Mouse (Mus musculus): ENCODE measurements around the gene Rora. TPM values are rescaled to one million over a fixed set of nuclear protein-coding genes. Genes with fewer than 3 reads are reported as not detected.

Rora gene
- polyA plus RNA-seq, 1 experiment from 2014 or later, result 4.3 TPM

GRCm38 (mm10) chr9:69150224-69150623 lies 496.6 kb downstream of the Rora start:
- Histone ChIP-seq H3K4me2 (no peak overlapping the region), H3K9me3 (ENCODE audit: control insufficient read depth, low read length) (no peaks in the 10 kb centered on the region; the same call in 1 of the 2 replicates), H3K27me3 (ENCODE audit: control insufficient read depth, insufficient read depth, low read length) (no peaks in the 10 kb centered on the region), H3K4me3 (ENCODE audit: low read depth, low read length) (no peak overlapping the region), H3K4me1 (ENCODE audit: control insufficient read depth, insufficient read depth, low read length) (no peaks in the 10 kb centered on the region), H3K27ac (ENCODE audit: low read depth, low read length) (no peak overlapping the region), H3K9ac (ENCODE audit: low read length) (no peak overlapping the region), H3K36me3 (ENCODE audit: control insufficient read depth, insufficient read depth, low read length) (no peaks in the 10 kb centered on the region)
- DNase-seq (ENCODE audit: low spot score, missing footprints) (peak; percentile 74), ATAC-seq (ENCODE audit: low FRiP score) (no peak)
- 46% methylated on average over 14 of the region's 14 CpGs for WGBS

DNA sequence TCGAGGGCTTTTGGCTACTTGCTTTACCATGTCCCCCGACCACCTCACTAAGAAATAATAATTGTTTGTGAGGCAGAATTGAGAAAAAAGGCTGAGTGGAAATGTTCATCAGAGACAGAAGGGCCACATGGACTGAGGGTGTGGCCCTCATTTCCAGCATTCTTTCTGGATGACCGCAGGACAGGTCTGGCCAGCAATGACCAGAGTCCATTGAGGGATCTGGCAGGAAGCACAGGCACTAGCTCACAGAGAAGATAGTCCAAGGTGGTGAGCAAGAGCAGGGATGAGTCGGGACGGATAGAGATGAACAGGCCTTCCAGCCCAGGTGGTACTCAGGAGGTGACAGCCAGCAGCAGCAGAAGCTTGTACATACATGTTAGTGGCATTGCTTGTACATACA lies 501.1 kb downstream of the Rora start:
- Histone ChIP-seq H3K4me2 (no peak overlapping the region), H3K4me1 (ENCODE audit: control insufficient read depth, insufficient read depth, low read length) (no peaks in the 10 kb centered on the region), H3K36me3 (ENCODE audit: control insufficient read depth, insufficient read depth, low read length) (no peaks in the 10 kb centered on the region), H3K9me3 (ENCODE audit: control insufficient read depth, low read length) (no peaks in the 10 kb centered on the region), H3K9ac (ENCODE audit: low read length) (no peak overlapping the region), H3K27ac (ENCODE audit: low read depth, low read length) (no peak overlapping the region), H3K4me3 (ENCODE audit: low read depth, low read length) (no peak overlapping the region), H3K27me3 (ENCODE audit: control insufficient read depth, insufficient read depth, low read length) (no peaks in the 10 kb centered on the region)
- no peak for ATAC-seq (ENCODE audit: low FRiP score)
- DNase-seq (ENCODE audit: low spot score, missing footprints), result peak; percentile 45
- WGBS, result 96% methylated on average over 5 of the region's 5 CpGs

GRCm38 (mm10) chr9:69155836-69156595 lies 502.4 kb downstream of the Rora start:
- no peak overlapping the region for H3K27ac ChIP-seq (ENCODE audit: low read depth, low read length)
- H3K36me3 ChIP-seq (ENCODE audit: control insufficient read depth, insufficient read depth, low read length), result no peaks in the 10 kb centered on the region
- no peak overlapping the region for H3K4me3 ChIP-seq (ENCODE audit: low read depth, low read length)
- 91% methylated on average over 8 of the region's 8 CpGs for WGBS
- H3K9me3 ChIP-seq (ENCODE audit: control insufficient read depth, low read length), result no peaks in the 10 kb centered on the region
- no peak overlapping the region for H3K9ac ChIP-seq (ENCODE audit: low read length)
- H3K4me2 ChIP-seq, result no peak overlapping the region
- DNase-seq (ENCODE audit: low spot score, missing footprints) (peak; percentile 33), ATAC-seq (ENCODE audit: low FRiP score) (no peak)
- no peaks in the 10 kb centered on the region for H3K27me3 ChIP-seq (ENCODE audit: control insufficient read depth, insufficient read depth, low read length)
- no peaks in the 10 kb centered on the region for H3K4me1 ChIP-seq (ENCODE audit: control insufficient read depth, insufficient read depth, low read length)

DNA sequence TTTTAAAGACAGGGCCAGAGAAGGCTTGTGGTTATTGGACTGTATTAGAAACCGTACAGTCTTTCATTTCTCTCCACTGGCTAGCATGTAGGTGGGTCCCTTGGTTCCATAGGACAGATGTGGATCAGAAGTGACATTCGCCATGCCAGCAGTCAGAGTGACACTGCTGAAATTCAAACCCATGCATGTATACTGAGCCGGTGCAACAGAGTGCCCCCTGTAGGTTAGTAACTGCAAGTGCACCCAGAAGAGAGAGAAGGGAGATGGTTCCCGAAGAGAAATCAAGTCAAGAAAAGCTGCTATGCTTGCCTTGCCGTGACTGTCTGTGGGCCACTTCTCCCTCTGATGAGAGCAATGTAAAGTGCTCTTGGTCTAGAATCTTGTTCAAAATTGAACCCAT lies 507.2 kb downstream of the Rora start:
- WGBS, result 84% methylated on average over 5 of the region's 5 CpGs
- Histone ChIP-seq H3K27ac (ENCODE audit: low read depth, low read length) (no peak overlapping the region), H3K9me3 (ENCODE audit: control insufficient read depth, low read length) (no peaks in the 10 kb centered on the region), H3K27me3 (ENCODE audit: control insufficient read depth, insufficient read depth, low read length) (no peaks in the 10 kb centered on the region), H3K4me2 (no peak overlapping the region), H3K4me1 (ENCODE audit: control insufficient read depth, insufficient read depth, low read length) (no peaks in the 10 kb centered on the region), H3K36me3 (ENCODE audit: control insufficient read depth, insufficient read depth, low read length) (no peaks in the 10 kb centered on the region), H3K4me3 (ENCODE audit: low read depth, low read length) (no peak overlapping the region), H3K9ac (ENCODE audit: low read length) (no peak overlapping the region)
- DNase-seq (ENCODE audit: low spot score, missing footprints) (peak; percentile 72), ATAC-seq (ENCODE audit: low FRiP score) (no peak)

DNA sequence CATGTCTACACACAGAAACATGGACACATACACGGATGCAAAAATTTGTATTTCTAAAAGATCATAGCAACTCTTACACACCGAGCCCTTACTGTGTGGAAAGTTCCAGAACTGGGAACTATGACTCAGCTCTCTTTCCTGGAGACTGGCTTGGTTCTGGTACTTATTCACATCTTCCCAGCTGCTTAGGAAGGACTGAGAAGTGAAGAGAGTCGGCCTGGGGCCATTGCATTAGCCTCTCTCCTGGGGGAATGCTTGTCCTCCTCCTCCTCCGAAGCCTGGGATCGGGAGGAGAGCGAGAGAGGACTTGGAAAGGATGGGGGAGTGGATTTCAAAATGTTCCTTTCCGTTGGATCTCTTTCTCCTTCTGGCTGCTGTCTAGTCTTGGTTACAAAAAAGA lies 511.1 kb downstream of the Rora start:
- no peaks in the 10 kb centered on the region for H3K36me3 ChIP-seq (ENCODE audit: control insufficient read depth, insufficient read depth, low read length)
- WGBS, result 71% methylated on average over 7 of the region's 7 CpGs
- no peak overlapping the region for H3K27ac ChIP-seq (ENCODE audit: low read depth, low read length)
- H3K4me3 ChIP-seq (ENCODE audit: low read depth, low read length), result no peak overlapping the region
- no peak overlapping the region for H3K4me2 ChIP-seq
- no peak for ATAC-seq (ENCODE audit: low FRiP score)
- H3K27me3 ChIP-seq (ENCODE audit: control insufficient read depth, insufficient read depth, low read length), result no peaks in the 10 kb centered on the region
- H3K9ac ChIP-seq (ENCODE audit: low read length), result no peak overlapping the region
- DNase-seq (ENCODE audit: low spot score, missing footprints), result peak; percentile 6
- no peaks in the 10 kb centered on the region for H3K4me1 ChIP-seq (ENCODE audit: control insufficient read depth, insufficient read depth, low read length)
- peaks cover 3% of the 10 kb centered on the region; the same call in 1 of the 2 replicates for H3K9me3 ChIP-seq (ENCODE audit: control insufficient read depth, low read length)

- DNase-seq (ENCODE audit: low spot score, missing footprints) (peak; percentile 57), ATAC-seq (ENCODE audit: low FRiP score) (no peak)
- Histone ChIP-seq H3K27me3 (ENCODE audit: control insufficient read depth, insufficient read depth, low read length) (no peaks in the 10 kb centered on the region), H3K9me3 (ENCODE audit: control insufficient read depth, low read length) (peaks cover 3% of the 10 kb centered on the region; the same call in 1 of the 2 replicates), H3K36me3 (ENCODE audit: control insufficient read depth, insufficient read depth, low read length) (no peaks in the 10 kb centered on the region), H3K27ac (ENCODE audit: low read depth, low read length) (no peak overlapping the region), H3K9ac (ENCODE audit: low read length) (no peak overlapping the region), H3K4me2 (no peak overlapping the region), H3K4me1 (ENCODE audit: control insufficient read depth, insufficient read depth, low read length) (no peaks in the 10 kb centered on the region), H3K4me3 (ENCODE audit: low read depth, low read length) (no peak overlapping the region)
- 78% methylated on average over 7 of the region's 7 CpGs for WGBS
Observed at GRCm38 (mm10) chr9:69165096-69165836, 511.7 kb downstream of the Rora start.

GRCm38 (mm10) chr9:69174061-69174460 lies 520.5 kb downstream of the Rora start:
- Histone ChIP-seq H3K4me2 (no peak overlapping the region), H3K4me3 (ENCODE audit: low read depth, low read length) (no peak overlapping the region), H3K4me1 (ENCODE audit: control insufficient read depth, insufficient read depth, low read length) (no peaks in the 10 kb centered on the region), H3K27ac (ENCODE audit: low read depth, low read length) (no peak overlapping the region), H3K9ac (ENCODE audit: low read length) (no peak overlapping the region), H3K27me3 (ENCODE audit: control insufficient read depth, insufficient read depth, low read length) (no peaks in the 10 kb centered on the region), H3K36me3 (ENCODE audit: control insufficient read depth, insufficient read depth, low read length) (no peaks in the 10 kb centered on the region), H3K9me3 (ENCODE audit: control insufficient read depth, low read length) (peaks cover 1% of the 10 kb centered on the region; the same call in 1 of the 2 replicates)
- WGBS, result 85% methylated on average over 6 of the region's 6 CpGs
- ATAC-seq (ENCODE audit: low FRiP score), result no peak
- peak; percentile 53 for DNase-seq (ENCODE audit: low spot score, missing footprints)

- H3K27ac ChIP-seq (ENCODE audit: low read depth, low read length), result no peak overlapping the region
- H3K9ac ChIP-seq (ENCODE audit: low read length), result no peak overlapping the region
- 80% methylated on average over 10 of the region's 10 CpGs for WGBS
- no peak overlapping the region for H3K4me2 ChIP-seq
- H3K27me3 ChIP-seq (ENCODE audit: control insufficient read depth, insufficient read depth, low read length), result no peaks in the 10 kb centered on the region
- H3K36me3 ChIP-seq (ENCODE audit: control insufficient read depth, insufficient read depth, low read length), result no peaks in the 10 kb centered on the region
- no peak for ATAC-seq (ENCODE audit: low FRiP score)
- DNase-seq (ENCODE audit: low spot score, missing footprints), result peak; percentile 76
- no peaks in the 10 kb centered on the region for H3K4me1 ChIP-seq (ENCODE audit: control insufficient read depth, insufficient read depth, low read length)
- no peaks in the 10 kb centered on the region for H3K9me3 ChIP-seq (ENCODE audit: control insufficient read depth, low read length)
- no peak overlapping the region for H3K4me3 ChIP-seq (ENCODE audit: low read depth, low read length)
Observed at GRCm38 (mm10) chr9:69174527-69175116, 521.0 kb downstream of the Rora start.

DNA sequence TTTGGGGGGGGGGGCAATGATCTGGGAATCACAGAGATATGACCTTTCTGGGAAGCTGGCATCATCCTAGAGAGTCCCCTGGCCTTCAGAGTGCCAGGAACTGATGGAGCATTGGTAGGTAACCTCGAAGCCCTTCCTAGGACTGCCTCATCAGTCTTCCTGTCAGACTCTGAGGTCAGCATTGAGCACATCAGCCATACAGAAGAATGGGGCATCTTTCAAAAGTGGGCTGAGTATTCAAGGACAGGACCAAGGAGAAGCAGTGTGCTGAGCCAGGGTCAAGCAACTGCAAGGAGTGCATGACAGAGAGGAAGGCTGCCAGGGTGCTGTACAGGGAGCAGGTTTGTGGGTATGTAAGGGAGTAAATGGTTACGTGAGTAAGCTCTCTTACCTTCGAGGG lies 523.4 kb downstream of the Rora start:
- Histone ChIP-seq H3K36me3 (ENCODE audit: control insufficient read depth, insufficient read depth, low read length) (no peaks in the 10 kb centered on the region), H3K4me1 (ENCODE audit: control insufficient read depth, insufficient read depth, low read length) (no peaks in the 10 kb centered on the region), H3K9ac (ENCODE audit: low read length) (no peak overlapping the region), H3K27me3 (ENCODE audit: control insufficient read depth, insufficient read depth, low read length) (no peaks in the 10 kb centered on the region), H3K4me3 (ENCODE audit: low read depth, low read length) (no peak overlapping the region), H3K4me2 (no peak overlapping the region), H3K9me3 (ENCODE audit: control insufficient read depth, low read length) (no peaks in the 10 kb centered on the region), H3K27ac (ENCODE audit: low read depth, low read length) (no peak overlapping the region)
- WGBS, result 81% methylated on average over 3 of the region's 3 CpGs
- no peak for DNase-seq (ENCODE audit: low spot score, missing footprints)
- ATAC-seq (ENCODE audit: low FRiP score), result no peak

All from midbrain, embryonic 11.5 days (tissue).